Mouse (Mus musculus) liver, embryonic 15.5 days (tissue): ENCODE results near the gene Srsf7. TPM values are rescaled to one million over a fixed set of nuclear protein-coding genes. Genes with fewer than 3 reads are reported as not detected.

Source experiments
- ATAC-seq: fragments of 200-750 bp; cut with Nextera tagmentation; 2 replicates; pipeline ENCODE4 v1.8.0; 2017; ENCODE audit warnings: moderate number of reproducible peaks, mild to moderate bottlenecking, moderate library complexity; ENCODE audit not compliant: insufficient read depth
- H3K27ac ChIP-seq: fragments of 300-500 bp; sonication (generic); replicated peaks from 2 replicates; pipeline ENCODE4 v1.5.1; 2015; ENCODE audit warnings: mild to moderate bottlenecking, inconsistent platforms
- H3K27me3 ChIP-seq: fragments of 300-500 bp; sonication (generic); 2 replicates; pipeline ENCODE4 v1.6.1; 2015; ENCODE audit warnings: mild to moderate bottlenecking, inconsistent platforms
- H3K36me3 ChIP-seq: fragments of 300-500 bp; sonication (generic); replicated peaks from 2 replicates; pipeline ENCODE4 v1.6.1; 2015; ENCODE audit warnings: moderate library complexity, mild to moderate bottlenecking, inconsistent platforms
- H3K4me1 ChIP-seq: fragments of 300-500 bp; sonication (generic); replicated peaks from 2 replicates; pipeline ENCODE4 v1.6.1; 2015; ENCODE audit warnings: inconsistent platforms
- H3K4me2 ChIP-seq: fragments of 300-500 bp; sonication (generic); 2 replicates; pipeline ENCODE4 v1.6.1; 2015; ENCODE audit warnings: moderate library complexity, mild to moderate bottlenecking, inconsistent platforms
- H3K4me3 ChIP-seq: fragments of 300-500 bp; sonication (generic); replicated peaks from 2 replicates; pipeline ENCODE4 v1.5.1; 2015; ENCODE audit warnings: mild to moderate bottlenecking, inconsistent platforms
- H3K9ac ChIP-seq: fragments of 300-500 bp; sonication (generic); 2 replicates; pipeline ENCODE4 v1.6.1; 2015; ENCODE audit warnings: moderate library complexity, mild to moderate bottlenecking, inconsistent platforms
- H3K9me3 ChIP-seq: fragments of 300-500 bp; sonication (generic); replicated peaks from 2 replicates; pipeline ENCODE4 v1.6.1; 2016; ENCODE audit warnings: inconsistent platforms
- WGBS: fragments of 180-500 bp; shearing (Covaris S2); methylation state at CpG from one replicate; pipeline ENCODE4 v1.1.7; 2015; ENCODE audit warnings: mixed read lengths; ENCODE audit not compliant: insufficient replicate concordance; 5-methylcytosine and 5-hydroxymethylcytosine counted together
- polyA plus RNA-seq: library from polyadenylated mRNA; unstranded; fragments of >200 nt; fragmentation: Nextera tagmentation; extraction: Ambion mirVana; gene quantifications from 2 replicates; pipeline ENCODE4 v1.2.1, GENCODE M21; 2015

Gene Srsf7
- polyA plus RNA-seq, 1 experiment from 2014 or later = 220 TPM

DNA sequence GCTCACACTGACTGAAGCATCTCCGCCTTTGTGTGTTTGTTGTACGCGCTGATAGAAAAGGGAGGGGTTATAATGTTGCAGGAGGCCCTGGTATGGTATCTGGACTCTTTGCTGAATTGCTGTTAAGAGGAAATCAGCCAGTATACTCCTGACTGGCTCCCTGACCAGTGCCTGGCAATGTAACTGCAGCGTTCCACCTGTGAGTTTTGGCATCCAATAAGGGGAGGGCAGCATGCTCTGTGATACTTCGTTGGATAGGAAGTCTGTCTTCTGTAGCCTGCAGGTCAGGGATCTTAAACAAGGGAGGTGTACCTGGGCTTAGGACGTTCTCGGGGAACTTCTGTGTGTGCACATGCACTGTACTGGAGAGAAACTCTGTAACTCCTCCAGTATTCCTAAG lies 36.2 kb downstream of the Srsf7 start:
- H3K27ac ChIP-seq = no peak overlapping the region
- peaks cover 16% of the 10 kb centered on the region; the same call in 1 of the 2 replicates for H3K4me1 ChIP-seq
- no peaks in the 10 kb centered on the region for H3K36me3 ChIP-seq
- H3K9me3 ChIP-seq = no peaks in the 10 kb centered on the region
- no peak overlapping the region for H3K4me3 ChIP-seq
- peaks cover 5% of the 10 kb centered on the region; the same call in 1 of the 2 replicates for H3K27me3 ChIP-seq
- H3K4me2 ChIP-seq = no peak overlapping the region
- H3K9ac ChIP-seq = no peak overlapping the region
- no peak for ATAC-seq
- WGBS = 74% methylated on average over 7 of the region's 7 CpGs

DNA sequence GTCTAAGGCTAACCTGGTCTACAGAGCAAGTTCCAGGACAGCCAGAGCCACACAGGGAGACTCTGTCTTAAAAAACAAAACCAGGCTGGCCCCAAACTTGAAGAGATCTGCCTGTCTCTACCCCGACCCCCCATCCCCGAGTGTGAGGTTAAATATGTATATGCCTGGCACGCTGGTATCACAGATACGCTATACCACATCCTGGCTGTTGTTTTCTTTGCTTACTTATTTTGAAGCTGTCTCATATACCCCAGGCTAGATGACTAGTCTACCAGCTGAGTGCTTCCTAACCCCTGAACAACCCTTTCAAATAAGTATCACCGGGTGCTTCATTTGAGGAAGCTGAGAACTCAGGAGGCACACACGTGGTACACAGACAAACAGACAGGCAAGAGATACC lies 37.3 kb downstream of the Srsf7 start:
- ATAC-seq = no peak
- Histone ChIP-seq H3K4me2 (no peak overlapping the region), H3K9me3 (no peaks in the 10 kb centered on the region), H3K4me1 (peaks cover 12% of the 10 kb centered on the region; the same call in 1 of the 2 replicates), H3K9ac (no peak overlapping the region), H3K36me3 (no peaks in the 10 kb centered on the region), H3K27ac (no peak overlapping the region), H3K4me3 (no peak overlapping the region), H3K27me3 (peaks cover 5% of the 10 kb centered on the region; the same call in 1 of the 2 replicates)
- WGBS = 67% methylated on average over 6 of the region's 6 CpGs

DNA sequence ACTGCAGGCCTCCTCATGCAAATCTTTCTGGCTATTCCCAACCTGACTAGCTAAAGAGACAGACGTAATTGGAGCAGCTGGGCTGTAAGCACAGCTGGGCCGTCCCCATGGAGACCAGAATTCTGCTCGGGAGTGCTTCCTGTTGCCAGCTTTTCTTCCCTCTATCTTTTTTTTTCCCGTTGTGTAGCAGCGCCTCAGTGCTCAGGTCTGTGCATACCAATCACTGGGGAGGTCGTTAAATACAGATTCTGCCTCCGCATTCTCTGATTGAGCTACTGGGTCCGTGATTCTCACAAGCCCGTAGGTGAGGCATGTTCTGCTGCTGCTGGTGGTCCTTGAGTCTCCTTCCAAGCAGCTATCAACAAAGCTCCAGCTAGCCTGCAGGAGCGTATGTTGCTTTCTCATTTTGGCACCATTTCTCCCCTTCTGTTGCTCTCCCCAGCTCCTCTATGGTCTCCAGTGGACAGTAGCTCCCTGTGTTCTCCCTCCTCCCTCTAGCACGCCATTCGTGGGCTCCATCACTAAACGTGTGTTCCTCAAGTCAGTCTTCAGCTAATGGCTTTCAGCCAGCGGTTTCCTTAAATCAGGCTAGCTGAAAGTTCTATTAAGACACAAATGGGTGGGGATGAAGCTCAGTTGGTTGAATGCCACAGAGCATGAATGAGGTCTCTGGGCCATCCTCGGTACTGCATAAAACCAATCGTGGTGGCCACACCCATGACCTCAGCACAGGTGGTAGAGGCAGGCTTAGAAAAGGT lies 38.5 kb downstream of the Srsf7 start:
- H3K27ac ChIP-seq = no peak overlapping the region
- H3K4me2 ChIP-seq = no peak overlapping the region
- H3K36me3 ChIP-seq = no peaks in the 10 kb centered on the region
- H3K4me1 ChIP-seq = peaks cover 13% of the 10 kb centered on the region; the same call in 1 of the 2 replicates
- H3K27me3 ChIP-seq = peaks cover 5% of the 10 kb centered on the region; the same call in 1 of the 2 replicates
- no peaks in the 10 kb centered on the region for H3K9me3 ChIP-seq
- no peak for ATAC-seq
- no peak overlapping the region for H3K4me3 ChIP-seq
- H3K9ac ChIP-seq = no peak overlapping the region
- 36% methylated on average over 16 of the region's 16 CpGs for WGBS

DNA sequence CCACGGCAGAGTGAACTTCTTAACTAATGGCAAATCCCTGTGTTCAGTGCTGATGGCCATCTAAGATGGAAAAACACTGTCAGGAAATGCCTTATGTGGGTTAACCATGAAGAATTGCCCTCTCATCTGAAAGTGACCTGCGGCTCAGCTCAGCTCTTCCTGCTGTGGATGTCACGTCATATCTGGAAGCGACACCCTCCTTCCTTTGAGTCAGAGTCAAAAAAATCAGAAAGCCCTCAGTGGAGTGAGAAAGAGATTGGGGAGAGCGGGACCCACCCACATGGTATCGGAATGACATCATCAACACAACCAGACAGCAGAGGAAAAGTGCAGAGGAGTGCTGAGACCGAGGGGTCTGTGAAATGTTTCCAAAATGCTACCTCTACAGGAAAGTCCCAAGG lies 39.3 kb downstream of the Srsf7 start:
- Histone ChIP-seq H3K27me3 (peaks cover 5% of the 10 kb centered on the region; the same call in 1 of the 2 replicates), H3K4me1 (peaks cover 13% of the 10 kb centered on the region; the same call in 1 of the 2 replicates), H3K27ac (no peak overlapping the region), H3K36me3 (no peaks in the 10 kb centered on the region), H3K4me3 (no peak overlapping the region), H3K9me3 (no peaks in the 10 kb centered on the region), H3K9ac (no peak overlapping the region), H3K4me2 (no peak overlapping the region)
- 28% methylated on average over 7 of the region's 7 CpGs for WGBS
- no peak for ATAC-seq

DNA sequence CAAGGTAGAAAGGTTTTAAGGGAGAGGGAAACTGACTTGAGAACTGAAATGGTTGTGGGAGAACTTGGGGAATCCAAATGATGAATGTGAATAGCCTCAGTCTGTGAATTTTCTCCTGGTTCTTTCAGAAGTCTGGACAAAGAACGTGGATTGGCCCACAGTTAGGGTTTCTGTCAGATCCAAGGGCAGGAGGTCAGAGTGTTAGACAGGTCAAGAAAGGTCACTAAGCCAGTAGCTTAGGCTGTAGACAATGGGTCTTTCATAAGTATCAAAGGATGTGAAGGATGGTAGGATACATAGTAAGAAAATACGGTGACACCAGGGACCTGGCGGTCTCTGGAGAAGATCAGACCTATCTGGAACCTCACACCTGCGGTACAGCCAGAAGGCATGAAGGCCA lies 39.7 kb downstream of the Srsf7 start:
- Histone ChIP-seq H3K27ac (no peak overlapping the region), H3K4me1 (peaks cover 13% of the 10 kb centered on the region; the same call in 1 of the 2 replicates), H3K9ac (no peak overlapping the region), H3K4me3 (no peak overlapping the region), H3K4me2 (no peak overlapping the region), H3K9me3 (no peaks in the 10 kb centered on the region), H3K36me3 (no peaks in the 10 kb centered on the region), H3K27me3 (peaks cover 5% of the 10 kb centered on the region; the same call in 1 of the 2 replicates)
- ATAC-seq = no peak
- 59% methylated on average over 4 of the region's 4 CpGs for WGBS

DNA sequence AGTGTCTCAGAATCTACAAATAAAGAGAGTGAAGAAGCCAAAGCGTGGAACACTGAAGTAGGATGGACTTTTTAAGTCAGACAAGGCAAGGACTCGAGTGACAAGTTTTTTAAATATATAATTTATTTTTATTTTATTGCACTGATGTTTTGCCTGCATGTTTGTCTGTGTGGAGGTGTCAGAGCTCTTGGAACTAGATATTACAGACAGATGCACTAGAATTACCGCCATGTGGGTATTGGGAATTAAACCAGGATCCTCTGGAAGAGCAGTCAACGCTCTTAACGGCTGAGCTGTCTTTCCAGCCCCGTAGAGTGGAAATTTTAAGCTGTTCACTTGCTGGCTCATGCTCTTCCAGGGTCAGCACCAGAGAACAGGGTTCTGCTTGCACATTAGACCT lies 40.8 kb downstream of the Srsf7 start:
- H3K4me2 ChIP-seq = no peak overlapping the region

DNA sequence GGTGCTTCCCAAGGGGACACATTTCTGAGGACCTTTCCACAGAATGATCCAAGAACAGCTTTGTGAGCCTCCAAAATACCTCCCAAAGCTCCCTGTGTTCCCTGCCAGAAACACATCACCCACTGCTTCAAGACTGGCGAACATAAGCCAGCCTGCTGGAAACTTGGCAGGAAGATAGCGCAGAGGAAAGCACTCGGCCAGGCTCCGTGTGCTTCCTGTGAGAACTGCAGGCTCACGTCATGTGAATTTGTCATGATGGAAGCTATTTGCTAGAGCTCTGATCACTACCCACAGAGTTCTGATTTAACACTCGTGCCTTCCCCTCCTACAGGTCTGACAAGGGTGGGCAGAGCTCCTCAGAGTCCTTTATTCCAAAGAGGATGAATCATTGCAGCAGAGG lies 41.4 kb downstream of the Srsf7 start:
- H3K4me2 ChIP-seq = no peak overlapping the region
- 43% methylated on average over 6 of the region's 6 CpGs for WGBS
- H3K4me1 ChIP-seq = 0 out of 2 replicates have a peak, but pooled peaks cover 13% of the 10 kb centered on the region
- H3K27me3 ChIP-seq = peaks cover 5% of the 10 kb centered on the region; the same call in 1 of the 2 replicates
- no peak overlapping the region for H3K4me3 ChIP-seq
- H3K27ac ChIP-seq = no peak overlapping the region
- H3K9ac ChIP-seq = no peak overlapping the region
- H3K9me3 ChIP-seq = no peaks in the 10 kb centered on the region
- no peaks in the 10 kb centered on the region for H3K36me3 ChIP-seq
- no peak for ATAC-seq

More for the DNA sequence above, 40.8 kb downstream of the Srsf7 start:
- Histone ChIP-seq H3K36me3 (no peaks in the 10 kb centered on the region), H3K9me3 (no peaks in the 10 kb centered on the region), H3K4me3 (no peak overlapping the region), H3K27me3 (peaks cover 5% of the 10 kb centered on the region; the same call in 1 of the 2 replicates), H3K9ac (no peak overlapping the region), H3K27ac (no peak overlapping the region), H3K4me1 (0 out of 2 replicates have a peak, but pooled peaks cover 13% of the 10 kb centered on the region)
- ATAC-seq = no peak
- WGBS = 64% methylated on average over 6 of the region's 6 CpGs

DNA sequence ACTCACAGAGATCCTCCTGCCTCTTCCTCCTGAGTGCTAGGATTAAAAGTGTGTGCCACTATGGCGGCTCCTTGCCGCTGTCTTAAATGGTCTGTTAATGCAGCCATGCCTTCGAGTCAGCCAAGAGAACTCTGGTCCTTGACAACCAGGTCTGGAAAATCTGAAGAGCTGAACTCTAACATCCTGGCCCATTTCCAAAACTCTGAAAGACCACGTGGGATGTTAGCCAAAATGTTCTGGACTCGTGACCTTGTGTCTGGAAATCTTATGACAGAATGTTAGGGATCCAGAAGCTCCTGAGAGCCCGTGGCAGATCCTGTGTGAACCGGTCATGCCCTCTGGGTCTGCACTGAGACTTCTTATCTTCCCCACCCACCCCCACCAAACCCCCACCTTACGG lies 43.1 kb downstream of the Srsf7 start:
- Histone ChIP-seq H3K4me2 (no peak overlapping the region), H3K36me3 (no peaks in the 10 kb centered on the region), H3K9me3 (no peaks in the 10 kb centered on the region), H3K4me1 (0 out of 2 replicates have a peak, but pooled peaks cover 17% of the 10 kb centered on the region), H3K27ac (no peak overlapping the region), H3K4me3 (no peak overlapping the region), H3K27me3 (peaks cover 5% of the 10 kb centered on the region; the same call in 1 of the 2 replicates), H3K9ac (no peak overlapping the region)
- 62% methylated on average over 8 of the region's 8 CpGs for WGBS
- ATAC-seq = no peak

DNA sequence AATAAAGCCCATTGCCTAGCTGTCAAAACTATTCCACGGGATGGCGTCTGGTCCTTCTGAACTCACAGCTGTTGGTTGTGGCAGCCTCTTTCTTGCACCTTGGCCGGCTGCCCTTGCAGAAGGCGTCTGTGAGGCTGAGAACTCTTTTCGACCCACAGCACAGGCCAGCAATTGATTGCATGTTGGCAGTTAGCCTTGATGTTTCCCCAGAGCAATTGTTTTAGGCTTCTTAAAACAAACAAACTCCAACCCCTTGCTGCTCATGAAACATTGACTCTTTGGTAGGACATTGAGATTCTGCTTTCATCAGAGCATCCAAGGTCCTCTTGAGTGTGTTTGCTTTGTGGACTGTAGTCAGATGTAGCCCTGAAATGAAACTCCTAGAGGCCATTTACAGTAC lies 46.7 kb downstream of the Srsf7 start:
- no peak for ATAC-seq
- Histone ChIP-seq H3K4me3 (no peak overlapping the region), H3K36me3 (no peaks in the 10 kb centered on the region), H3K9ac (no peak overlapping the region), H3K9me3 (no peaks in the 10 kb centered on the region), H3K27me3 (no peaks in the 10 kb centered on the region), H3K4me2 (no peak overlapping the region), H3K27ac (no peak overlapping the region), H3K4me1 (0 out of 2 replicates have a peak, but pooled peaks cover 7% of the 10 kb centered on the region)
- WGBS = 58% methylated on average over 5 of the region's 5 CpGs

DNA sequence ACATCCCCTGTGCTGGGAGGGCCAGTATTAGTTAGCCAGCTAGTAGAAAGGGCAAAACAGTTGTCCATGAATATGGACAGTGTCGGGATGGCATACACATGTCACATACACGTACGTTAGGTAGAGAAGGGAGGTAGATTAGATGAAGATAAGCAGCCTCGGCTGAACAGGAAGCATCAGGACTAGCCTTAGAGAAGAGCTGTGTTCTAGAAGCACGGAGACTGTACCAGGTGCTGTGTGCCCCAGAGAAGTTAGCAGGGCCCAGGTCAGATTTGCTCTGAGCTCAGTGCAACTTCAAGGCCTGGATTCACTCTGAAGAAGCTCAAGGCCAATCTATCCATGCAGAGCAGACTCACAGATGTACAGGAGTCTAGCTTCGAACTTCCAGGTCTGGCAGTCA lies 49.6 kb downstream of the Srsf7 start:
- no peaks in the 10 kb centered on the region for H3K9me3 ChIP-seq
- no peaks in the 10 kb centered on the region for H3K27me3 ChIP-seq
- no peak overlapping the region for H3K4me3 ChIP-seq
- peaks cover 11% of the 10 kb centered on the region; the same call in 1 of the 2 replicates for H3K4me1 ChIP-seq
- H3K4me2 ChIP-seq = no peak overlapping the region
- H3K36me3 ChIP-seq = no peaks in the 10 kb centered on the region
- no peak overlapping the region for H3K9ac ChIP-seq
- no peak overlapping the region for H3K27ac ChIP-seq
- WGBS = 57% methylated on average over 6 of the region's 6 CpGs
- ATAC-seq = no peak

DNA sequence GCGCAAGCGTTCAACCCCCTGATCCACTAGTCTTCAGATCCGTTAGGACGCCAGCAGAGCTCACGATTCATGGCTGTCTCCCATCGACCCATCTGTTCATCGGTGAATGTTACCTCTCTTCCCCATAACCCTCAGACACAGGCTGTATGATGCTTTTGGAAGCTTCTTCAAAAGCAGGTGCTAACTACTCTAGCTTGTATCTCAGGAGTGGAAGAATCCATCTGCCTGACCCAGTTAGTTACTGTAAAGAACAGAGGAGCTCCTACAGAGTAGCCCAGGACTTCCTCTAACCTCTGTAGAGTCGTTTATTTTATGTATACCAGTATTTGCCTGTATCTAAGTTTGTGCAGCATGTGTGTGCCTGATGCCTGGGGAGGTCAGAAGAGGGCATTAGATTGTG lies 50.2 kb downstream of the Srsf7 start:
- no peaks in the 10 kb centered on the region for H3K9me3 ChIP-seq
- H3K27me3 ChIP-seq = no peaks in the 10 kb centered on the region
- no peak overlapping the region for H3K4me2 ChIP-seq
- H3K4me3 ChIP-seq = no peak overlapping the region
- ATAC-seq = no peak
- no peak overlapping the region for H3K9ac ChIP-seq
- H3K27ac ChIP-seq = no peak overlapping the region
- H3K36me3 ChIP-seq = no peaks in the 10 kb centered on the region
- 80% methylated on average over 8 of the region's 8 CpGs for WGBS
- peaks cover 11% of the 10 kb centered on the region; the same call in 1 of the 2 replicates for H3K4me1 ChIP-seq
